Mouse (Mus musculus): ENCODE measurements around the gene Lhfpl4.

- TF ChIP-seq EP300 (IDR thresholded peaks at IDR 0.05; ENCODE audit: low read depth) (no peak), CTCF (IDR thresholded peaks at IDR 0.05; ENCODE audit: low read depth) (no peak)
Measured at GRCm38 (mm10) chr6:113168316-113168975, 26.7 kb downstream of the Lhfpl4 start.

Measured in liver, embryonic 14.5 days (tissue).